Mouse (Mus musculus) embryonic fibroblast, embryonic 13.5 days (primary cell): Measurements from ENCODE around the gene Psip1.

ENCODE experiments used
- CTCF ChIP-seq: IDR thresholded peaks from 2 replicates; pipeline ENCODE4 v1.5.1; 2011; ENCODE audit warnings: mild to moderate bottlenecking, control low read depth, low read length, moderate library complexity, borderline replicate concordance; ENCODE audit not compliant: insufficient read depth
- POLR2A ChIP-seq: IDR thresholded peaks from 2 replicates; pipeline ENCODE4 v1.6.1; 2011; ENCODE audit warnings: low read depth, mild to moderate bottlenecking, control low read depth, low read length, moderate library complexity

- TF ChIP-seq CTCF: no peak
- no peak for TF ChIP-seq POLR2A
Observed at GRCm38 (mm10) chr4:83412060-83412459, 74.2 kb downstream of the Psip1 start.
